Mouse (Mus musculus) small intestine, adult 10 weeks (tissue): ENCODE measurements around the gene Efna5. TPM values are rescaled to one million over a fixed set of nuclear protein-coding genes. Genes with fewer than 3 reads are reported as not detected.

Experiments used
- polyA plus RNA-seq: library from polyadenylated mRNA; stranded (reverse); fragments of 350-450 nt; fragmentation: Illumina TruSeq; extraction: RNeasy Lipid Tissue Mini Kit (QIAGEN cat#74804); gene quantifications from one replicate; pipeline ENCODE4 v1.2.3, GENCODE M21; 2014; ENCODE audit warnings: low replicate concordance

Gene Efna5
- polyA plus RNA-seq = 2.1 TPM

DNA sequence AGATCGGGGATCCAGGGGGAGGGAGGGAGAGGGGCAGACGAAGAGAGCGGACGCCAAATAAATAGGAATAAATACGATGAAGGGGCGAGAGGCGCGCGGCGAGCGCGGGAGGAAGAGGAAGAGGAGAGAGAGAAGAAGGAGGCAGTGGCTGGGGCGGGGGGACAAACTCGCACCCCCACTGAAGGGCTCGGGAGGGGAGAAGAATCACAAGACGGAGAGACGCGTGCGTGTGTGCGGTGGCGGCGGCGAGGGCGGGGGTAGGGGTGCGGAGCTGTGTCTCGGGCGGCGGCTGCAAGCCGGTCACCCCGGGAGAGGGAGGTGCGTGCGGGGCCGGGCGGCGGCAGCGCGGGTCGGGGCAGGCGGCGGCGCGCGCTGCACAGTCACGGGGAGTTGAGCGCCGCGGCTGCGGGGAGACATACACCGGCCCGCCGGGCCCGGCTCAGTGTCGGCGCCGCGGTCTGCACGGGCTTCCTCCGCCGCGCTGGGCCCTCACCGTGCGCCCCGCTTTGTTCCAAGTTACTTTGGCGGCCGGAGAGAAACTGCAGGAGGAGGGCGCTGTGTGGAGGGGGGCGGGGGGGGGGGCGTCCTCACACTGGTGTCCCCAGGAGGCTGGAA is at the start of gene Efna5:
Gene Efna5, minus strand, starts transcription at position 142 of the 615 bp plus-strand sequence.

